Mouse (Mus musculus): ENCODE measurements around the gene Cebpzos.

The Cebpzos gene

DNA sequence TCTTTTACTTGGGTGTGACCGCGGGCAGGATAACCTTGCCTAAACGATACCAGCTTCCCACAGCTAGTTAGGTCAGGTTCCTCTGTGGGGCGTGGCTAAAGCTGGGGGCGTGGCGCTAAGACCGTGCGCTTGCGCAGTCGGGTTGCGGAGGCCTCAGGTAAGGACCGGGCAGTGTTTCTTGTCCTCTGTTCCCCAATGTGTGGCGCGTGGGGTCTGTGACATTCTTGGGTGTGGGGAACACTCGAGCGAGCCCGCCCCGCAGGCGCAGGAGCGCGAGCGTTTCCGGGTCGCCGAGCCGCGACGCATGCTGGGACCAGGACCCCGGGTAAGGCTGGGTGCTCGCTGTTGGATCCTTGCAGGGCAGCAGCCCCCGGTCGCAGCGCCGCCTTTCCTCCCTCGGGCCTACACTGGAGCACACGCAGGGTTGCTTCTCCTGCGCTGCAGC, at the start of gene Cebpzos:
TSS of gene Cebpzos (plus strand) at position 132 of the 445 bp plus-strand sequence.
- peak; percentile 91 to 94 for DNase-seq

DNA sequence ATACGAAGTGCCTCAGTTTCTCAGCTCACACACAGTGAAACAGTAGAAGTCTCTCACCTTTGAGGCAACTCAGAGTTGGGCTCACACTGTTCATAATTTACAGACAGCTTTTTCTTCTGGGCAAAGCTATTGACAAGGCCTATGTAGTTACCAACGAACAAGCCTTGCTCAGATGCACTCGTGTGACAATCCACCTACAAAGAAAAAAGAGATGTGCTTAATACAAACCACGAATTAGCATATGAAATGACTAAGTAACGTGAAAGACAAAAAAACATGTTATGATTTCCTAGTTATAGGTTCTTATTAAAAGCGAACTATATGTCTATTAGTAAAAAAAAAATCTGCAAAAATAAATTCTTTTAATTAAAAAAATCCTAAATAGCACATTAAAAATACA, 42.4 kb upstream of the Cebpzos start:
- no peak for DNase-seq

DNA sequence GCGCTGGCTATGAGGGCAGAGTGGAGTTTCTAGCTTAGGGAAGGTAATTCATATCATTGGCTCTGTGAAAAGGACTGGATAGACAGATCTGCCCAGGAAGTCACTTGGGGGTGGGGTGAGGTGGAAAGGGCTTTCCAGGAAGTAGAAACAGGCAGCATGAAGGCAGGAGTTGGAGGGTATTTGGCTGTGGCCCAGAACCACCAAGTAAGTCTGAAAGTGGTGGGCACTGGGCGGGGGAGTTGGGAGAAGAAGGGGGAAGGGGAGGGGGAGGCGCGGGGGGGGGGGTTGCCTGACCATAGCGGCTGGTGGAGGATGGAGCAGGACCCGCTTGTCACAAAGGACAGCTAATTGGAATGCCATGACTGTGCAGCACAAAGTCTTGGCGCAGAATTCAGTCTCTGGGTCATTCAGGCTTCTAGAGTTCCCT, 34.4 kb upstream of the Cebpzos start:
- peak in 1 of 2 experiments; percentile 19 for DNase-seq

DNA sequence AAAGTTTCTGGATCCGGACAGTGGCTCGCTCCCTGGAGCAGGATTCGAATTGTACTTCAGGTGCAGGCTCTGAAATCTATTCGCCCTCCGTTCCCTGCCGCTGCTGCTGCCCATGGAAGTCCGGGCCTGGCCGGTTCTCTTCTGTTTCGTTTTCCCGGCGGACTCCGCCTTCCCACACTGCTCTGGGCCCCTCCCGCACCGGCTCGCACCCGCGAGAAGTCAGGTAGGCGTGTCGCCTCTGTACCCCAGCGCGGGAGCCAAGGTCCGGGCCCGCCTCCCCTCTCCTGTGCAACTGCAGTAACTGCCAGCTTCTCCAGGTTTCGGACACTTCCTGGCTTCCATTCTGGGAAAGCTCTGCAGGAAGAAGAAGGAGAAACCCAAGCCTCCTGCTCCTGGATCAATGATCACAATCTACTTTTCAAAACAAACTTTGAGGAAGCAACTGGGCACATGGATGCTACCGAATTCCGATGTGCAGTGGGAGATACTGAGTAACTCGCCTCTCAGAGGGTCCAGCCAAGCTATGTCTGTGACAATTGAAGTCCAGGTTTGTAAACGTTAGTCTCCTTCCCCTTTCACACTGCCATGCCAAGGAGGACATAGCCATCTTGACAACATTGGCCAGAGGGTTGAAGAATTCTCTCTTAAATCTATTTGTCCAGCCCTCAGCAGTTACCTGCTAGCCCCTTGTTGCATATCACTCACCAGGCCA, 33.7 kb upstream of the Cebpzos start, which contains the start of gene Eif2ak2:
TSS of gene Eif2ak2 (minus strand) at position 173 of the 712 bp plus-strand sequence.
- DNase-seq, result peak; percentile 69 to 79

DNA sequence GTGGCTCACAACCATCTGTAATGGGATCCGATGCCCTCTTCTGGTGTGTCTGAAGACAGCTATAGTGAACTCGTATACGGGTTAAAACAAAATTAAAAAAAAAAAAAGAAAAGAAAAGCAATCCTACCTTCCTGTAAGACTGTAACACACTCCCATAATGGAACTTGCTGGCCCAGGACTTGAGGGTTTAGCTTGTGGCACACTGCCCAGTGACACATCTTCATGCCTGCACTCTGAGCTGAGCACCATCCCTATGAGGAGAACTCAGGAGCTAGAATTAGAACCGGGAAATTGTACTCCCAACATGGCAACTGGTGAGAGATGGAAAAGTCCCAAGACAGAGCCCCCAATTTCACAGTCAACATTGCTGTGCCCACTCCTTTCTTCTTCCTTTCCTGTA, 33.0 kb upstream of the Cebpzos start:
- DNase-seq, result no peak

DNA sequence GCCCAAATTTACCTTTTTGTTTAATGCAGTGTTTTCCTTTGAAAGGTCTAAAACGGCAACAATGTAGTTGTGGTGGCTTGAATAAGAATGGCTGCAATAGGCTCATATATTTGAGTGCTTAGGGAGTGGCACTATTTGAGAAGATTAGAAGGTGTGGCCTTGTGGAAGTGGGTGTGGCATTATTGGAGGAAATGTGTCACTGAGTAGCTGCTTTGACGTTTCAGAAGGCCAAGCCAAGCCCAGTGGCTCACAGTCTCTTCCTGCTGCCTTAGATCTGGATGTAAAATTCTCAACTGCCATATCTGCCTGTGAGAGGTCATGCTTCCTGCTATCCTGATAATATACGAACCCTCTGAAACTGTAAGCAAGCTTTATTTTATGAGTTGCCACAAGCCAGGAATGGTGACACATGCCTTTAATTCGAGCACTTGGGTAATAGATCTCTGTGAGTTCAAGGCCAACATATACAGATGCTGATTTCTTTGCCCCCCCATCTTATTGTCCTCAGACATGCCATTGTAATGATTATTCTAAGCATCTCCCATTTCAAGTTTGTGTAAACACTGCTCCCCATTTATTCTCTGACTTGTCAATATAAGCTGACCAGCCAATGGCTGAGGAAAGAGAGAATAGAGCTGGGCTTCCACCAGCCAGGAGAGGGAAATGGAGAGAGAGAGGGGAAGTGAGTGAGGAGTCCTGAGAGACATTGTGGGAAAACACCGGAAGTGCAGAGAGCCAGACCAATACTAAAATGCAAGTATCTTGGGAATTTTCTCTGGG, 30.8 kb upstream of the Cebpzos start:
- no peak for DNase-seq

DNA sequence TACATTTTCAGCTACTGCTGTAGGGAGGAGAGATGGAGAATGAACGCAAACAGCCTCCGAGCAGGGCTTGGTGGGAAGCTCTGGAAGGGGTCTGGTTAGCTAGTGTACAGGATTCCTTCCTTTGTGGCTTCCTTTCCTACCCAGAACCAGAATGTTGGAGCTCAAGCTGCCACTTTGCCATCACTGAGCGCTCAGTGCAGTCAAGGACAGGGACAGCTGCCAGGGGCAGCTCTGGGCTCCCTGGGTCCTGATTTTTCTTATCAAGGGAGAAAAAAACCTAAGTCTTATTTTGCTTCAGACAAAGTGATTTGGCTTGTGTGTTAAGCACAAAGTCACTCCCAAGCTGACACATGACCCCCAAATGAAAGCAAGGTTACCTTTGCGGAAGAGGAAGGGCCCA, 27.7 kb upstream of the Cebpzos start:
- DNase-seq, result peak; percentile 38 to 43

DNA sequence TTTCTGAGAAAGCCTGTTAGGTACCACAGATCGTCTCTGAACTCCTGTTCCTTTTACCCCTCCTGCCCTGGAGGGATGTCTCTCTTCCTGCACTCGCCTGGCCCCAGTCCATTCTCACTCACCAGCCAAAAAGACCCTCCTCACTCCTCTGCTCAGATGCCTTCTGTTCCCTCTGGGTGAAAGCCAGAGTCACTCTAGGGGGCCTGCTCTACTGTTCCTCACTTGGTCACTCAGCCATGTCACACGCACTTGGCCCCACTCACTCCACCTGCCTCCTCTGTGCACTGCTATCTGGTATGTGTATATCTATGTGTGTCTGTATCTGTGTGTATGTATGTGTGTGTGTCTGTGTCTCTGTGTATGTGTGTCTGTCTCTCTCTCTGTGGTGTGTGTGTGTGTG, 27.1 kb upstream of the Cebpzos start:
- DNase-seq, result peak; percentile 61 to 72

DNA sequence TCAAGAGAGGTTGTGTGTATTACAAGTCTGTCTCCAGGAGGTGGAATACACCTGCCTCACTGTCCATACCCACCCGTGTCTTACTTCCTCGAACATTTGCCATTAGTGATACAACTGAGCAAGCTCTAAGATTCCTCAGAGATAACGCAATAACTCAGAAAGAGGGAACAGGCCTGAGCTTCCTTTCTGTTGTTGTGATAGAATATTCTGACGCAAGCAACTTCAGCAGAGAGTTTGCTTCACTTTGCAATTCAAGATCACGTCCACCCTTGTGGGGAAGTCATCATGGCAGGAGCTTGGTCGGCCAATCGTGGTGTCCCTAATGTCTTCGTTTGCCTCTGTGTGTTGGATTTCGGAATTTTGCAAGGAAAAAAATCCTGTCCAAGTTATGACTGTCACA, 25.3 kb upstream of the Cebpzos start:
- DNase-seq, result no peak

DNA sequence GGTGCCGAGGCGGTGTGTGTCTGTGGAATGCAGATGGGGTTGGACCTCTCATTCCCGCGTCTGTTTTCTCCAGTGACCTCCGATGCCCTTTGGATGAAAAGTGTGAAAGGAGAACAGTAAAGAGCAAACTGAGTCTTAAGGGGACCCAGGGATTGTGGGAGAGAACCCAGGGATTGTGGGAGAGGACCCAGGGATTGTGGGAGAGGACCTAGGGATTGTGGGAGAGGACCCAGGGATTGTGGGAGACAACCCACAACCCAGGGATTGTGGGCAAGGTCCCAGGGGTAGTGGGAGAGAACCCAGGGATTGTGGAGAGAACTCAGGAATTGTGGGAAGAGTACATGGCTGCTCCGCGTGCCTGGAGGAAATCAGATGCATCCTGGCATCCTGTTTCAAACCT, 21.3 kb upstream of the Cebpzos start:
- no peak for DNase-seq

DNA sequence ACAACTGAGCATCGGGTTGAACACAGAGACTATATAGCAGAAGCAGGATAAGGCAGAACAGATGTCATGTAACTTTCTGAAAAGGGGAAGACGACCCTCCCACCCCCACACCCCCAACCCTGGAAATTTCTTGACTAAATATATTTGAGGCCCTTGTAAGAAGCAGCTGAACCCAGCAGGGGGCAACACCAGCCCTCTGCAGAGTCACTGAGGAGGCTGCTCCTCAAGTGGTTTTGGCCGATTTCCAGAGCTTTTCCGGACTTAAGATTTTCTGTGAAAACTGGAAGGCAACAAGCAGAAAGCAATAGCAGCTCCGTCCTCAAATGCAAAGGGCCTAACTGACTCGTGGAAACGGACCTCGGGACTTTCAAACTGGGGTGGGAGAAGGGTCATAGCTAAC, 20.9 kb upstream of the Cebpzos start:
- DNase-seq, result peak in 1 of 2 experiments; percentile 34

DNA sequence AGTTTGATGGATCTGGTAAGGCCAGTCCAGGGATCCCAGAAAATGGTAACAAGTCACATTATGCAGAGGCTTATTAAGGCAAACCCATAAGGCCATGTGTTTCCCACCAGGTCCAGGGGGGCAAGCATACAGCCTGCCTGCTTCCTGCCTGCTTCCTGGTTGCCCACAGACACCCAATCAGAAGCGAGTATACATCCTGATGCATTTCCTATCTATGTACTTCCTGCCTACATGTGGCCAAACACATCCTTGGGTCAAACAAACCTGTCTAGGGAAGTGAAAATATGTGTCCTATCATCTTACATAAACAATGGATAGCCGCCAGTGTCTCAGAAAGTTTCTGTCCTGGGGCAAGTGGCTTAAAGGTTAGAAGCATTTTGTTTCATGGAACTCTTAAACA, 13.1 kb upstream of the Cebpzos start:
- no peak for DNase-seq

DNA sequence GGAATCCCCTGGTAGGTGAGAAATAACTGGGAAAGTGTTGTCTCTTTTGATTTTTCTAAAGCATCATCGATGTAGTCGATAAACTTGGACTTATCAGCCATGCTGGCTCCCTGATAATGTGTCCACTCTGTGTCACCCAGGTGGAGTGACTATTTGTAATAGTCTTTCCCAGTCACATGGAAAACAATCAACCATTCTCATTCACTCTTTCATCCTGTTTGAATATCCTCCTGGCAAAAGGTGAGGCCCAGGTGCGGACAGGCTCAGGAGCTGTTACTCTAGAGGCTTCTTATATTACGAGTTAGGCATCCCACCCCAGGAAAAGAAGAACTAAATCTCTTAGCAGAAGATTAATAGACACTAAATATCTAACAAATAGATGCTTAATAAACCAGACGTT, 9.4 kb upstream of the Cebpzos start, which contains the start of gene Sult6b1:
TSS of gene Sult6b1 (minus strand) at position 101 of the 400 bp plus-strand sequence.
- DNase-seq, result no peak

DNA sequence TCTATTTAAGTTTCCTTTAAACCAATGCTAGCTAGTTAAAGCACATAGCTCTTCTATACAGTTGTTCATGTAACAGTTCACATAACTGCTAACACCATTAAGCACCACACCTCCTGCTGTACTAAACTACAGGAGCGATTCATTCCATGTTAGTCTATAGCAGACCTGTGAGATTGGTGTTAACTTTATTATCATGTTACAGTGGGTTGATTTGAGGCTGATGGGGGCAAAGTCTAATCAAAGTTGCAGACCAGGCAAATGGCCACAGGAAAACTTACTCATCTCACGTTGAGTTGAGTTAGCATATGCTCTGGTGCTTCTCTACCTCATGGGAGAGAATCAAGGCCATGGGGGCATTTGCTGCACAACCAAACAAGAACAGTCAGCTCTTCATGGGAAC, 6.9 kb upstream of the Cebpzos start:
- DNase-seq, result no peak

DNA sequence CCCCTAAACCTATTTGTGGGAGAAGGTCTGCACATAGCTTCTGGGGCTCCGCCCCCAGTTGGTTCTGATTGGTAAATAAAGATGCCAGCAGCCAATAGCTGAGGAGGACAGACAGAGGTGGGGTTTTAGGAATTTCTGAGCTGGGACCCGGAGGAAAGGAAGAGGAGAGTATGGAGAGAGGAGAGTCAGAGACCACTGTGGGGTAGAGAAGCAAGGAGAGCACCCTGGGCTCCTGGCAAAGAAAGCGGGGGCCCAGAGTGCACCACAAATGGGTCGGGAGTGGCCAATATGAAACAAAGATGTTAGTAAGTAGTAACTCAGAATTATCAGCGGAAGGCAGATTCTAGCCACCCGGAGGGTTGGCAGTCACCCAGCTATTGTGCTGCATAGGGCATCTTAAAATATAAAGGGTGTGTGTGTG, 3.4 kb upstream of the Cebpzos start:
- peak; percentile 34 to 65 for DNase-seq

DNA sequence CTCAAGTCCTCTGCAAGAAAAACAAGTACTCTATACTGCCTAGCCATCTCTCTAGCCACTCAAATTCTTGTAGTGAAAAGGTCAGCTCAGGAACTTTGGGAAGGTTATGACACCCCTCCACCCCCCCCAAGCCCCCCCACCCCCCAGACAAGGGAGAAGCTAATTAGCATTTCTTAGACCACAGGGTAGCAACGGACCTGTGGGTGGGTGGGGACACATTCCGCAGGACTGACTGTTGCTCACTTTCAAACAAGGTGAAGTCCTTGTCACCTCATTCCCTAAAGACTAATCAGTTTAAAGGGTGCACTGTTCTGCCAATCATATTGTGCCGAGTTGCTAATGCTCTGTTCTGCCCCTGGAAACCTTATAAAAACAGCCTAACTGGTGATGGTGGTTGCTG, 2.4 kb upstream of the Cebpzos start:
- no peak for DNase-seq

DNA sequence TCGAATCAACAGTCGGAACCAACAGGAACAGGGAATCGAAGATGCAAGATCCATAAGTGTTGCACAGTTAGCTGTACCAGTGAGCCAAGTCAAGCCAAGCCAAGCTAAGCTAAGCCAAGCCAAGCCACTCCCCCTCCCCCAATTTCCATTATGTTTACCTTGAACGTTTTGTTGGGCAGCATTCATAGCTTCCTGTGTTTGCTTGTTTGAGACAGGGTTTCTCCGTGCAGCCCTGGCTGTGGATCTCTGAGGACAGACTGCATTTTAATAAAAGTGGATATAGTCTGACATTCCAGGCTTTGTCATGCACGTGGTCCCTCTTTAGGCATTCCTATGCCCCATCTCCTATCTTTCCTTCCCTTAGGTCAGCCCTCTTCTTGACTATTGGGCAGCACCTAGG, 528 bp upstream of the Cebpzos start:
- peak in 1 of 2 experiments; percentile 10 for DNase-seq

DNA sequence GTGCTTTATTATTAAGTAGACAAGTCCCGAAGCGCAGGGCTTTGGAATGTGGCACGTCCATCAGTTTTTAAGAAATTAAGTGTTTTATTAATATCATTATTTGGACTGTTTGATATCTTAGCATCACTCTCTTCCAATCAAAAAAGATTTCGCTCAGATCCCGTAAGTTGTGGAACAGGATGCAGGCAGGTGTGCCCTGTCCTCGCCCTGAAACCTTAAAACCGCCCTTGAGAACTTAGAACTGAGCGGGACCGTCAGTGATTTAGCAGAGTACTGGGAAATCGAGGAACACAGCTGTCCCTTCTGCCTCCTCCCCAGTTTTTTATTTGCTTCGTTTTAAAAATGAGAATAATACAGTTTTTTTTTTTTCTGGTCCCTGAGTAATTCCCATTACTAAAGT, 599 bp downstream of the Cebpzos start:
- DNase-seq, result peak in 1 of 2 experiments; percentile 14

DNA sequence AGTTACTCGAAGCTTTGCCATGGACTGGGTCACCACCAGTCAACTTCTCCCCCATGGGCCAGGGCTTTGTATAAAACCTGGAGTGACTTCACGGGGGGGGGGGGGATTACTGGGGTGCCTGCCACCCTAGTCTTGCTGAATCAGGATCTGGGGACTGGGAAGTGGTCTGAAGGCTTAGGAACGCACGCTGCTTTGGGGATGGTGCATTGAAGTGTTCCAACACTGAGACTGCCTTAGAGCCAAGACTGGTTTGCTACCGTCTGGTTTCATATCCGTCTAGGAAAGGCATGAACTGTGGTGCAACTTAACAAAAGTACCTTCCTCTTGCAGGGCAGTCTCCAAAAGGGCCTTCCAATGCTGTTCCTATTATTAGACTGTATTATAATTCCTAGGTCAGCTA, 1.4 kb downstream of the Cebpzos start:
- no peak for DNase-seq

DNA sequence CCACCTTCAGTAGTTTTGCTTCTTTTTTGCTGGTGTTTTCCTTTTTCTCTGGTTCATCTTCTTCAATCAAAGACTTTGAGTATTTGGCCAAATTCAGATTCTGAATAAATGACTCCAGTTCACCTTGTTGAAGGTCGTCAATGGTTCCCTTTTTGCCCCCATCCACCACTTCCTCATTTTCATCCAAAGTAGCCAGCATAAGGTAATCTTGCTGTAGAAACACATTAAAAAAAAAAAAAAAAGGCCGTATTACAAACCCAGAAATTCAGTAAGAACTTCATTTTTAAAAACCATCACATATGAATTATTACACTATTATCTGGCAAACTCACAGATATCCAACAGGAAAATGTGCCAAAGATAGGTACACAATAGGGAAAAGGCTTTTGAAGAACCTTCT, 19.6 kb downstream of the Cebpzos start:
- DNase-seq, result no peak

DNA sequence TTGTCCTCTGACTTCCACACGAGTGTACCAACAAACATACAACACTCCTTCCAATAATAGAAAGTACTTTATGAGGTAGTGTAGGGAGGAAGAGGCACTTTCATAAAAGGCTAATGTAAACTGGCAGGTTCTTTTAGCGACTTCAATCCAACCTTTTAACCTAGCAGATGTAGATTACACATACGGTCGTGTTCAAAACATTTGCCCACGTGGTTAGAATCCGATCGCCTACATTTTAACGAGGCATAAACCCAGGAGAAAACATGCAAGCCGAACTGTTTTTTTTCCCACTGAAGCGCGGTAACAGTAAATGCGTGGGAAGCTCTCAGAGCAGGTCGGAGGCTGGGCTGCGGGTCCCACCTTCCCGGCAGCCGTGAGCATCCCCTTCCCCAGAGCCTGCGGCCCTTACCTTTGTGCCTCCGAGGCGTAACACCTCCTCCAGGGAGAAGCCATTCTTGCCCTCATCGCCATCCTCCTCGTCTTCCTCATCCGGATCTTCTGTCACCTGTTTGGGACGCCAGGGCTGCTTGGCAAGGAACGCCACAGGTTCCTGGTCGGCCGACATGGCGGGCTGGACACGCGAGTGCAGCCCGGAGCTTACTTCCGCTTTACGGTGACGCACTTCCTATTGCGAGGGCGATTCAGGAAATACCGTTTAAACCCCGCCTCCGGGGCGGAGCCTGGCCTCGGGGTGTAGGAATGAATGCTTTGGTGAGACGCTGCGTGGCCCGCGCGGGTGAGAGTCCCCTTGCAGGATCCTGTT, 20.3 kb downstream of the Cebpzos start, which contains the start of the genes Cebpz and Ndufaf7:
TSS of gene Cebpz (minus strand) at position 601 of the 763 bp plus-strand sequence.
TSS of gene Ndufaf7 (plus strand) at position 671 of the 763 bp plus-strand sequence.
- peak; percentile 98 to 99 for DNase-seq

DNA sequence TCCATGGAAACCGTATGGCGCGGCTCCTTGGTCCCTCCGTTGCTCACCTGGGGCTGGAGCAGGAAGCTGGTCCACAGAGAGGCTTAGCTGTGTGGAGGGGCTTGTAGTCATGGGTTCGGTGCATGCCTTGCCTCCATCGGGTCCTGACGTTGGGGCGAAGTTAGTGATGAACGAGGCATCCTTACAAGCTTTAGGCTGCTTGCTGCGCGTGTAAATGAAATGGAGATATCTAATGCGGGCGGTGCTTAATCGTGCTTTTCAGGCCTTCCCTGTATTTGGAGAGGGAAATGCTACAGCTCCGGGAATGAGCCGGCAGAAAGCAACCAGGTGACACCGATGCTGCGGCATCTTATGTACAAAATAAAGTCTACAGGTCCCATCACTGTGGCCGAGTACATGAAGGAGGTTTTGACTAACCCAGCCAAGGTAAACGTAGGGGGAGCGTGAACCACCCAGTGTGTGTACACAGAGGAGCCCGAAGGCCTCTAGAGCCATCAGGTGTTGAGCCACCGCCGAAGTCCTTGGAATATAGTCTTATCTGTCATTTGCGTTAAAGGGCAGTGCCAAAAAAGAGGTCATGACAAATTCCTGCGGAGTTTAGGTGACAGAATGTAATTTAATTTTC, 21.0 kb downstream of the Cebpzos start:
- peak in 1 of 2 experiments; percentile 38 for DNase-seq

All from cerebellum, postnatal 25 days (tissue).